Mouse (Mus musculus): Measurements from ENCODE around the gene Paqr4.

Paqr4 gene

DNA sequence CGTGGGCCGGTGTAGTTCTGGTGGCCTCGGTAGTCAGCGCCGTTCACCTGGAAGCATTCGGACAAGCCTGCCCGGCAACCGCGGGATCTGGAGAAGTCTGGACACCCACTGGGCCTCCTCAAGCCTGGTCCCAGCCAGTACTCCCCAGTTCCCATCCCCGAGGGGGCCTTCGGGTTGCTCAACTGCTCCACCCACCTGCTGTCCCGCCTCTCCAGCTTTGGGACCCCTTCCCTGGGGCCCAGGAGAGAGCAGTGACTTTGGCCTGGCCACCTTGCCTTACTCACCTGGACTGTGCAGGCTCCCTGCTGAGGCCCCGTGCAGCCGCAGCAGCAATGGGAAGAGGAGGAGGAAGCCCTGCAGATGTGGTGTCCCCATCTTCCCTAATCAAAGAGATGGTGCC lies 4.0 kb upstream of the Paqr4 start:
- POLR2A ChIA-PET = interaction anchor here in 2 of 4 experiments (1.0 to 15.7 kb wide), 4 partner anchors 11 to 58 kb away, joined by 3 to 197 read pairs (median 3); partner anchors contain the start of genes 1520401A03Rik (in 1 of the 2) and Pkmyt1 (in 1 of the 2)
- CTCF ChIA-PET = interaction anchor here in 3 of 4 experiments (0.5 to 1.0 kb wide), 3 partner anchors 14 to 44 kb away, joined by 3 read pairs; no protein-coding TSS in a partner anchor

DNA sequence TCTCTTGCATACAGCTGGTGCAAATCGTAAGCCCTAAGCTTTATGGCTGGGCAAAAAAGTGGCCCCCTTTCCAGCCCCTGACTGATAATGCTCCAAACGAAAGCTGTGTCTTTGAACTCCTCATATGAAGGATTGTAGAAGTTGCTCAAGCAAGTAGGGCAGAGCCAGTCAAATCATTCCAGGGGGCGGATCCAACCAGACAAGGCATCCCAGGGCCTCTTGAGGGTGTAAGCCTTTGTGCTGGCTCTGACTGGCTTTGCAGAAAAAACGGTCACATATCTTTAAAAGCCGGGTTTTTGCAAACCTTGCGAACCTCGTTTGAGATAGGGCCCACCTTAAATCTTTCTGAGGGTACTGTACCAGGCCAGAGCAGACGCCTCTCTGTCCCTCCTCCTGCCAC lies 3.4 kb upstream of the Paqr4 start:
- CTCF ChIA-PET = interaction anchor here in 2 of 4 experiments (0.7 to 1.0 kb wide), 2 partner anchors 15 kb away, joined by 3 read pairs; no protein-coding TSS in a partner anchor
- POLR2A ChIA-PET = interaction anchor here in 3 of 4 experiments (0.8 to 15.7 kb wide), 7 partner anchors 8 to 100 kb away, joined by 3 to 197 read pairs (median 3); partner anchors contain the start of genes 1520401A03Rik (in 1 of the 3), Pkmyt1 (in 1 of the 3), Prss32 (in 1 of the 3) and Prss41 (in 1 of the 3)

DNA sequence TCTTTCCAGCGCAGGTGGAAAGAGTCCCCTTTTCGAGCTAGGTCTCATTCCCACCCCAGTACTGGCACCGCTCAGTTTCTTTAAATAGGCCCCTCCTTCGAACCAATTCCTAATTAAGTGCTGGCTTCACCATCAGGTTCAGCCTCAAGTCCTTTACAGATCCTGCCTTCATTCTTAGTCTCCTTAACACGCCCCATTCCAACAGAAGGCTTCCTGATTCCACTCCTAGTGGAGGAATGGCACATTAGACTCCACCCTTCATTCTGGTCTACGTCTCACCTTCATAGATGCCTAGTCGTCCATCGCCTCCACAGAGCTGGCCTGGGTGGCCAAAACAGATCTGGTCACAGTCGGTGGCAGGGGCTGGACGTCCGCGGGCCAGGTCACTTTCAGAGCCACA lies 2.3 kb upstream of the Paqr4 start:
- CTCF ChIA-PET = interaction anchor here in 1 of 4 experiments (1.0 kb wide), 1 partner anchor 101 kb away, joined by 3 read pairs; the partner anchor contains the start of genes Prss32 and Prss41
- POLR2A ChIA-PET = interaction anchor here in 3 of 4 experiments (1.1 to 15.7 kb wide), 8 partner anchors 9 to 101 kb away, joined by 3 to 197 read pairs (median 6); partner anchors contain the start of genes 1520401A03Rik (in 2 of the 3), Pkmyt1 (in 2 of the 3) and Prss41 (in 1 of the 3)

DNA sequence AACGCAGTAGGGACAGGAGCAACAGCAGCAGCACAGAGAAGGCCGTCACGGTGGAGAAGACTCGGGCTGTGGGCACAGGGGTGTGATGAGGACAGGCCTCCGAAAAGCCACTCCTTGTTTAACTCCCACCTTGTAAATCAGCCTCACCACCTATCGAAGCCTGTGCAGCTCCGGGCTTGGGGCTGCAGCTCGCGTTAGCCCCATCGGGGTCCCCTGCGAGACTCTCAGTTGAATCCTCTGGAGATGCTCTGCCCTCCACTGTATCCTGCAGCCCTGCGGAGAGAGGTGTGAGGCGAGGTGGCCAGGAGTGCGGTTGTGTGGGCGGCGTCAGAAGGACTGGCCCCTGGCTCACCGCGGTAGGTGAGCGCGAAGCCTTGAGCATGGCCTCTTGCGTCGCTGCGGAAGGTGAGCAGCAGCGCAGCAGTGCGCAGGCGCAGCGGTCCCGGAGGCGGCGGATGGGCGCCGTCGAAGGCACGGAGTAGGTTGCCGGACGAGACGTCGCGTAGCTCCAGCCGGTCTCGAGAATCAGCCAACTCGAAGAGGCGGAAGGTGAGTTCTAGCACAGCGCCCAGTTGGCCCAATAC lies 1.6 kb upstream of the Paqr4 start:
- CTCF ChIA-PET = interaction anchor here in 2 of 4 experiments (0.7 to 1.0 kb wide), 2 partner anchors 101 to 102 kb away, joined by 3 read pairs; partner anchors contain the start of genes Prss32 (in 2 of the 2) and Prss41 (in 1 of the 2)
- POLR2A ChIA-PET = interaction anchor here in 3 of 4 experiments (0.6 to 15.7 kb wide), 10 partner anchors 10 to 102 kb away, joined by 3 to 197 read pairs (median 4); partner anchors contain the start of genes 1520401A03Rik (in 2 of the 3), Pkmyt1 (in 2 of the 3) and Prss41 (in 1 of the 3)

DNA sequence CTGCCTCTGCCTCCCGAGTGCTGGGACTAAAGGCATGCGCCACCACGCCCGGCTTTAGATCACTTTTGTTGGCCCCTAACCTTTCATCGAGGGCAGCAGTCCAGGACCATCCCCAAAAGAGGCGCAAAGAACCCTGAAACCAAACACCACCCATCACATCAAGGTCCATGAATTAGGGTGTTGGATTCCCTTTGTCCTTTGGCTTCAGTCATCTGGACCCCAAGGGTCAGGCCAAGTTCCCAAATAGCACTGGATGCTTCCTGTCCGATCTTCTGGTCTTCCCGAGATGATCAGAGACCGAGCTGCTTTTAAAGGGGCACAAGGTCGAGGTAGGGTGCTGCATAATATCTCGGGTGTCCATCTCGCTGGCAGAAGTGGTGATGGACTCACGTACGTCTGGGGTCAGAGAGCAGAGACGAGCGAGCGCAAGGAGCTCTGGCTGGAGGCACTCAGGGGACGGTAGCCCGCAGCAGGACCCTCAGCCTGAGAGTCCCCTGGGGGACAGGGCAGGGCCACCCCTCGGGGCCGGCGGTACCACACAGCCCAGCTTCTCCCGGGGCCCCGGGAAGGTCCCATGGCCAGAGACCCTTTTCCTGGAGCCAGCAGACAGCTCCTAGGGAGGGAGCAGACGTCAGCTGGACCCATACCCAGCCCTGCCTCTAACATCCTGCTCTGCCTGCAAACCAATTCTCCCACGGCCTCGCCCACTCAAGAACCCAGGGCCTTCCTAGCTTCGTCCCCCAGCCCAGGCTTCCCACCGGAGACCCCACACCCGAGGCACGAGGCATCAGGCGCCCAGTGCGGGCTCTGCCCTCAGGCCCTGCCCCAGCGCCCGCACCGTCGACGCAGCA lies 917 bp upstream of the Paqr4 start:
- CTCF ChIA-PET = interaction anchor here in 2 of 4 experiments (1.4 to 2.7 kb wide), 3 partner anchors 7 to 35 kb away, joined by 4 to 9 read pairs (median 8); no protein-coding TSS in a partner anchor
- POLR2A ChIA-PET = interaction anchor here in 3 of 4 experiments (0.6 to 15.7 kb wide), 20 partner anchors 12 to 141 kb away, joined by 3 to 197 read pairs (median 4); partner anchors contain the start of genes 1520401A03Rik (in 2 of the 3), Pkmyt1 (in 2 of the 3), Prss32 (in 2 of the 3) and Prss41 (in 2 of the 3)

DNA sequence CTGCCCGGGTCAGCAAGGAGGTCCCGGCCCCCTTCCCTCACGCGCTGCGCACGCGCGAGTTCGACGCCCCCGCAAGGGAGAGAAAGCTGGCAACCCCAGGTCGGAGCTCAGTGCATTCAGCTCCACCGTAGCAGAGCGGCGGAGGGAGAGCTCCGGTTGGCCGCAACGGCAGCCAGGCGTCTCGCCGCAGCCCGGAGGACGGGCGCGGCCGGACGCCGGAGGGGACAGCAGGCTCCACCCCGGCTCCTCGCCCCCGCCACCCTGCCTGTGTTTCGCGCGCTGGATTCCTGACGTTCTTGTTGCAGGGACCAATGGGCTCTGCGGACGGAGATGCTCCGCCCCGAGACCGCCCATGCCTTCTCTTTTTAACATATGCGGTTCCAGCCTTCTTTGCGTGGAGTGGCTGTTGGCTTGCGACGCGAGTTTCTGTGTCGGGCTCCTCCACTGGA lies 507 bp downstream of the Paqr4 start:
- ChIA-PET CTCF (interaction anchor here (0.8 to 3.2 kb wide), 18 partner anchors 8 to 180 kb away, joined by 3 to 29 read pairs (median 4); partner anchors contain the start of genes Prss32 (in 3 of the 4) and Prss41 (in 3 of the 4)), POLR2A (interaction anchor here (0.6 to 15.7 kb wide), 46 partner anchors 9 to 809 kb away, joined by 3 to 197 read pairs (median 4); partner anchors contain the start of genes Pkmyt1 (in 4 of the 4), 1520401A03Rik (in 2 of the 4), Prss32 (in 2 of the 4) and Prss41 (in 2 of the 4))

DNA sequence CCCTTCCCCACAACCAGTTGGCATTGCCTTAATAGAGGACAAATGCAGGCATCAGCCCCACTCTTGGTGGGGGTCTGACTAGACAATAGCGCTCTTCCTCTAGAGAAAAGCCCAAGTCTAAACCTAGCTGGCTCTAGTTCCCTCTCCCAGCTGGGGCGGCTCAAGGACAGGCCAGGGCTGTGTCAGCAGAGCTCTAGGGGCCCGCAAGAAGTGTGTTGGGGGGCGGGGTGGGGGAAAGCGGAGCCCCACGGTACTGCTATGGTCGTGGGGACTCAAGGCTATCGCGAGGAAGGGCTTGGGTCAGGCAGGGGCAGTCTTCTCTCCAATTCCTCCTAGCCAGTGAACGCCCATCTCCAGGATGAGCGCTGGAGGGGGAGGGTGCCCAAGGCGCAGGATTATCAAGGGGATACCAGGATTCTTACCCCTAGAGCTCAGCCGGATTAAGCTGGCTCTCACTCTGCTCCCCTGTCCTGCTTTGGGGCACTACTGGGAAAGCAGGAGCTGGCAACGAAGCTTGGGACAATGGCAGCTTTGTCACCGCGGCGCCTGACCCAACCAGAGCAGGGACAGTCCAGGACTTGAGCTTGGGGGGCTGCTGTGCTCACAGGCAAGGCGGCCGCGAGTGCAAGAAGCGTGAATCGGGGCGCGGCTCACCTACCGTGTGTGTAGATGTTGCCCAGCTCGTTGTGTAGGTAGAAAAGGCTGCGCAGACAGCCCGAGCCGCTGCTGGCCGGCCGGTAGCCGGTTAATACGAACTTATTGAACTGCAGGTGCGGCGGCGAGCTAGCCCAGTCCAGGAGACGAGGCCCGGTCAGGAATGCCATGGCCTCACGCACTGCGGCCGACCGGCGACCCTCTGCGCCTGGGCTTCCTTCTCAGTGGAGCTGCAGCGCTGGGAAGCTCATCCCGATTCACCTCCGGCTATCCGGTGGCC lies 1.2 kb downstream of the Paqr4 start:
- ChIA-PET POLR2A (interaction anchor here (0.5 to 15.7 kb wide), 51 partner anchors 8 to 810 kb away, joined by 3 to 197 read pairs (median 4); partner anchors contain the start of genes Pkmyt1 (in 4 of the 4), 1520401A03Rik (in 2 of the 4), Prss32 (in 2 of the 4) and Prss41 (in 2 of the 4)), CTCF (interaction anchor here (0.5 to 3.2 kb wide), 26 partner anchors 9 to 613 kb away, joined by 3 to 29 read pairs (median 4); partner anchors contain the start of genes Prss32 (in 4 of the 4), Prss41 (in 4 of the 4) and 1520401A03Rik (in 1 of the 4))

- ChIA-PET POLR2A (interaction anchor here in 3 of 4 experiments (0.5 to 15.7 kb wide), 15 partner anchors 7 to 248 kb away, joined by 3 to 197 read pairs (median 4); partner anchors contain the start of genes 1520401A03Rik (in 2 of the 3), Pkmyt1 (in 2 of the 3), Prss32 (in 2 of the 3) and Prss41 (in 2 of the 3)), CTCF (interaction anchor here in 3 of 4 experiments (0.6 to 3.2 kb wide), 16 partner anchors 9 to 756 kb away, joined by 3 to 29 read pairs (median 4); partner anchors contain the start of genes Prss32 (in 2 of the 3) and Prss41 (in 2 of the 3))
These were observed 1.8 kb downstream of the Paqr4 start for GRCm38 (mm10) chr17:23738836-23739201.

- ChIA-PET CTCF (interaction anchor here (0.5 to 3.2 kb wide), 14 partner anchors 9 to 757 kb away, joined by 3 to 29 read pairs (median 4); partner anchors contain the start of gene Prss41 (in 1 of the 4)), POLR2A (interaction anchor here in 3 of 4 experiments (0.7 to 15.7 kb wide), 12 partner anchors 8 to 137 kb away, joined by 3 to 197 read pairs (median 4); partner anchors contain the start of genes 1520401A03Rik (in 2 of the 3), Pkmyt1 (in 2 of the 3), Prss32 (in 1 of the 3) and Prss41 (in 1 of the 3))
These were observed 2.9 kb downstream of the Paqr4 start for GRCm38 (mm10) chr17:23737493-23738445.

DNA sequence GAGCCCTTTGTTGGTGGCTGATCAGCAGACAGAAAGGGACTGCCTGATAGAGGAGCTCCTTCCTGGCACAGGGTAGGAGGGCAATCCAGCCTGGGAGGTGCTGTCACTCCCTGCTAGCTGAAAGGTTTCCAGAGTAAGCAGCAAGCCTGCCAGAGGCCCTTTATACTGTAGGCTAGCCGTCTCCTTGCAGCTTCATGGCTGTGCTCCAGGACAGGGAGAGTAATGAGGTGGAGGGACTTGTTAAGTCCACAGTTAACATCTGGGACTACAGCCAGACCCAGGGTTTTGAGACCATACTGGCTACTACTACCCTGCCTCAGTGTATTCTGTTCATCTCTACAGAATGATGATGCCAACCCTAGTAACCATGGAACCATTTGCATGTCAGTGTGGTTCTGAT lies 6.3 kb downstream of the Paqr4 start:
- CTCF ChIA-PET = interaction anchor here in 1 of 4 experiments (2.4 kb wide), 1 partner anchor 109 kb away, joined by 5 read pairs; the partner anchor contains the start of gene Prss32
- POLR2A ChIA-PET = interaction anchor here (0.5 to 15.7 kb wide), 11 partner anchors 9 to 507 kb away, joined by 3 to 197 read pairs (median 3); partner anchors contain the start of genes 1520401A03Rik (in 1 of the 4), Pkmyt1 (in 1 of the 4), Prss32 (in 1 of the 4) and Prss41 (in 1 of the 4)

DNA sequence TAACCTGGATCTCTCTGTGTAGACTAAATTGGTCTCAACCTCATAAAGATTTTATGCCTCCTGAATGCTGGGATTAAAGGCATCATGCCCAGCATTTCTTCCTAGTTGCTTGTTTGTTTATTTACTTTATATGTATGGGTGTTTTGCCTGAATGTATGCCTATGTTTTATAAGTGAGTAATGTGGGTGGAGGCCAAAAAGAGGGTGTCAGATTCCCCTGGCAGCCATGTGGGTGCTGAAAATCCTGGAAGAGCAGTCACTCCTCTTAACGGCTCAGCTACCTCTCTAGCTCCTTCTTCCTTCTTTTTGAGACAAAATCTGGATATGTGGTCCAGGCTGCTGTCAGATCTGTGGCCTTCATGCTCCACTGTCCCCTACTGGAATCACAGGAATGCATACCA lies 10.2 kb downstream of the Paqr4 start:
- POLR2A ChIA-PET = interaction anchor here in 3 of 4 experiments (1.1 to 16.9 kb wide), 4 partner anchors 10 to 99 kb away, joined by 3 to 197 read pairs (median 43); partner anchors contain the start of genes Paqr4 (in 3 of the 3), Elob (in 1 of the 3) and Kremen2 (in 1 of the 3)
- CTCF ChIA-PET = interaction anchor here in 1 of 4 experiments (1.4 kb wide), 1 partner anchor 18 kb away, joined by 4 read pairs; no protein-coding TSS in a partner anchor

DNA sequence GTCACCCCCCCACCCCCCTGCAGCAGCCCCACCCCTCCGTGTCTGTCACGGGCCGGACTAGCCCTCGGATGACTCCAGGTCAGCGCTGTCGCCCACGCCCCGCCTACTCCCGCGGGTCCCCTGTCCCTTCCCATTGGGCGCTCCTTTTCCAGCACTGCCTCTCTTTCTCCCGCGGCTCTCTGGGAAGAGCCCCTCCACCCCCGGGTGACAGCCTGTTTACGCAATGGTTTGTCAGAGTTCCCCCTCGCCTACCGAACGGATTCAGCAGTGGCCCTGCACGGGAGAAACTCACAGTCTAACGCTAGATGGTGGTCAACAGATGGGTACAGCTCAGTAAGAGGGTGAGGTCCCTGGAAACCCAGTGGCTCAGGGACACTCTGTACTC lies 13.9 kb downstream of the Paqr4 start:
- CTCF ChIA-PET = interaction anchor here in 3 of 4 experiments (0.5 to 2.8 kb wide), 10 partner anchors 12 to 123 kb away, joined by 3 to 14 read pairs (median 4); partner anchors contain the start of genes Prss32 (in 3 of the 3) and Prss41 (in 3 of the 3)
- POLR2A ChIA-PET = interaction anchor here in 3 of 4 experiments (0.8 to 16.9 kb wide), 29 partner anchors 10 to 186 kb away, joined by 3 to 197 read pairs (median 4); partner anchors contain the start of genes Paqr4 (in 2 of the 3), Flywch2 (in 1 of the 3), Kremen2 (in 1 of the 3) and Prss32 (in 1 of the 3)

- POLR2A ChIA-PET = interaction anchor here (0.6 to 16.9 kb wide), 42 partner anchors 8 to 185 kb away, joined by 3 to 197 read pairs (median 4); partner anchors contain the start of genes Paqr4 (in 3 of the 4), Kremen2 (in 1 of the 4), Prss32 (in 1 of the 4) and Prss41 (in 1 of the 4)
- CTCF ChIA-PET = interaction anchor here in 3 of 4 experiments (0.5 to 2.8 kb wide), 12 partner anchors 20 to 123 kb away, joined by 3 to 14 read pairs (median 3); partner anchors contain the start of genes Prss32 (in 3 of the 3) and Prss41 (in 3 of the 3)
These were observed 14.5 kb downstream of the Paqr4 start, which contains the start of gene Pkmyt1 for GRCm38 (mm10) chr17:23725999-23726757. Gene Pkmyt1, plus strand, starts transcription at chr17:23726336.
